Comparison of ENCODE assay signal across 10 mouse cellular contexts in the genomic region with DNA sequence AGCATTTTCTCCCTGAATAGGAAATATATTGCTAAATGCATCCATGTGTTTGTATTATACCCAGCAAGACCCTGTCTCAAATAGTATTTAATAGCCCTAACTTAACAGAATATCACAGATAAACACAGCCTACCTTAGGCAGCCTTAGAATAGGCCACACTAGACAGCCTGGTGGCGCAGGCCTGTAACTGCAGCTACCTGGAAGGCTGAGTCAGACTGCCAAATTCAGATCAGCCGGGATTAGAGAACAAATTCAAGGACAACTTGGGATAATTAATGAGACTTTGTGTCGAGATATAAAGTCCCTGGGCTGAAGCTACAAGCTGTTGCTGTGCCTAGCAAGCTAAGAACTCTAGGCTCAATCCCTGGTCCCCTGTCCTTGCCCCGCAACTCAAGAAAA. TPM values are rescaled to one million over a fixed set of nuclear protein-coding genes. Genes with fewer than 3 reads are reported as not detected.
DNase-seq lines count a peak whose midpoint lies in the region; ATAC-seq and TF ChIP-seq lines count a peak whose summit lies in the region.
"Had no signal": no experiment of that assay in that cellular context is flagged by ENCODE, and none has a peak within 500 bp of the region (broad histone marks: within the 10 kb centered on the region; RNA-seq: fewer than 3 reads in every experiment).

No protein-coding gene starts in this region.

- no peaks in the 10 kb centered on the region for H3K4me1 ChIP-seq in kidney, embryonic 15.5 days
- peaks cover 48% of the 10 kb centered on the region for H3K4me1 ChIP-seq in E14TG2a.4 (replicated peaks; ENCODE audit: low read depth, low read length)
- no peaks in the 10 kb centered on the region for H3K4me1 ChIP-seq in liver, postnatal 0 days (ENCODE audit: insufficient read depth)
- H3K4me1 ChIP-seq: hindbrain, embryonic 15.5 days; neural tube, embryonic 13.5 days had no signal

- peak; percentile 34 for DNase-seq in kidney, adult 9 months
- peak; percentile 37 for DNase-seq in adrenal gland, postnatal 25 days
- peak; percentile 37 for DNase-seq in liver, postnatal 0 days
- DNase-seq in urinary bladder, postnatal 14 days (ENCODE audit: low spot score), result no peak
- DNase-seq in embryo, embryonic 9.5 days (ENCODE audit: extremely low spot score), result no peak

- H3K27me3 ChIP-seq in kidney, embryonic 15.5 days, result no peaks in the 10 kb centered on the region
- no peaks in the 10 kb centered on the region for H3K27me3 ChIP-seq in E14TG2a.4 (ENCODE audit: insufficient read depth, low read length)
- H3K27me3 ChIP-seq in liver, postnatal 0 days (ENCODE audit: insufficient read depth, low read length), result no peaks in the 10 kb centered on the region
- H3K27me3 ChIP-seq: hindbrain, embryonic 15.5 days; neural tube, embryonic 13.5 days had no signal

- H3K9me3 ChIP-seq in kidney, embryonic 15.5 days (replicated peaks), result no peaks in the 10 kb centered on the region
- peaks cover 17% of the 10 kb centered on the region for H3K9me3 ChIP-seq in E14TG2a.4 (ENCODE audit: low read length)
- no peaks in the 10 kb centered on the region for H3K9me3 ChIP-seq in liver, postnatal 0 days (ENCODE audit: low read length)
- H3K9me3 ChIP-seq: hindbrain, embryonic 15.5 days; neural tube, embryonic 13.5 days had no signal

- no peak overlapping the region for H3K4me2 ChIP-seq in kidney, embryonic 15.5 days
- no peak overlapping the region for H3K4me2 ChIP-seq in liver, postnatal 0 days (ENCODE audit: low read depth, low read length)
- H3K4me2 ChIP-seq: hindbrain, embryonic 15.5 days; neural tube, embryonic 13.5 days had no signal

- no peaks in the 10 kb centered on the region for H3K36me3 ChIP-seq in kidney, embryonic 15.5 days
- no peaks in the 10 kb centered on the region for H3K36me3 ChIP-seq in E14TG2a.4 (ENCODE audit: insufficient read depth, low read length)
- H3K36me3 ChIP-seq in liver, postnatal 0 days (replicated peaks; ENCODE audit: insufficient read depth, low read length), result no peaks in the 10 kb centered on the region
- H3K36me3 ChIP-seq: forebrain, embryonic 10.5 days; hindbrain, embryonic 15.5 days; neural tube, embryonic 13.5 days had no signal

- no peak overlapping the region for H3K4me3 ChIP-seq in kidney, embryonic 15.5 days (replicated peaks)
- H3K4me3 ChIP-seq in E14TG2a.4 (replicated peaks; ENCODE audit: low read length), result no peak overlapping the region
- H3K4me3 ChIP-seq in liver, postnatal 0 days (ENCODE audit: low read depth, low read length), result no peak overlapping the region
- H3K4me3 ChIP-seq: forebrain, embryonic 10.5 days; hindbrain, embryonic 15.5 days; neural tube, embryonic 13.5 days had no signal

- no peak for TF ChIP-seq EP300 in liver, postnatal 0 days (IDR thresholded peaks at IDR 0.05; ENCODE audit: low read depth)

- no peak overlapping the region for H3K9ac ChIP-seq in kidney, embryonic 15.5 days
- H3K9ac ChIP-seq in liver, postnatal 0 days (replicated peaks), result no peak overlapping the region
- H3K9ac ChIP-seq: hindbrain, embryonic 15.5 days; neural tube, embryonic 13.5 days had no signal

- H3K27ac ChIP-seq in kidney, embryonic 15.5 days, result no peak overlapping the region
- no peak overlapping the region; the same call in 1 of the 2 replicates for H3K27ac ChIP-seq in liver, postnatal 0 days (ENCODE audit: low read depth)
- H3K27ac ChIP-seq: forebrain, embryonic 10.5 days; hindbrain, embryonic 15.5 days; neural tube, embryonic 13.5 days had no signal

- no peak for ATAC-seq in kidney, embryonic 15.5 days (replicated peaks; ENCODE audit: low FRiP score)
- ATAC-seq in liver, postnatal 0 days, result no peak

- TF ChIP-seq CTCF in E14TG2a.4 (conservative IDR thresholded peaks at IDR 0.05; ENCODE audit: low read length), result peak; percentile 94
- TF ChIP-seq CTCF in liver, postnatal 0 days (IDR thresholded peaks at IDR 0.05; ENCODE audit: low read depth), result peak; percentile 67

- WGBS in kidney, embryonic 15.5 days, result 72% methylated on average over 4 of the region's 4 CpGs
- 62% methylated on average over 4 of the region's 4 CpGs for WGBS in liver, postnatal 0 days (ENCODE audit: insufficient replicate concordance)

RNA-seq across cellular contexts. Expression of a gene that starts 12.6 kb away (rescaled TPM):
- 3.8 and 4.4 TPM in 2 replicates for polyA plus RNA-seq in kidney, embryonic 15.5 days (2015; fragmentation: Nextera tagmentation; extraction: Ambion mirVana)
- total RNA-seq in adrenal gland, postnatal 25 days (2021), result 63.7 and 97.1 TPM in 2 replicates
- polyA plus RNA-seq in liver, postnatal 0 days (2015; fragmentation: Nextera tagmentation; extraction: Ambion mirVana), result 5.5 and 6.2 TPM in 2 replicates

RNA-seq across cellular contexts. Expression of a gene that starts 14.8 kb away (rescaled TPM):
- 0.17 and 0.21 TPM in 2 replicates for polyA plus RNA-seq in kidney, embryonic 15.5 days (2015; fragmentation: Nextera tagmentation; extraction: Ambion mirVana)
- total RNA-seq in adrenal gland, postnatal 25 days (2021), result not detected in 2 replicates
- not detected in 2 replicates for polyA plus RNA-seq in liver, postnatal 0 days (2015; fragmentation: Nextera tagmentation; extraction: Ambion mirVana)

Comparison
In these comparisons a context has a peak if more than half of its experiments do, and no peak if none do; other contexts are left out.
1. DNase-seq: peak in kidney, adult 9 months (single experiment), adrenal gland, postnatal 25 days (single experiment) and liver, postnatal 0 days (single experiment); none in urinary bladder, postnatal 14 days (single experiment) and embryo, embryonic 9.5 days (single experiment).